ENCODE assay signal across 8 mouse cellular contexts in the genomic region with DNA sequence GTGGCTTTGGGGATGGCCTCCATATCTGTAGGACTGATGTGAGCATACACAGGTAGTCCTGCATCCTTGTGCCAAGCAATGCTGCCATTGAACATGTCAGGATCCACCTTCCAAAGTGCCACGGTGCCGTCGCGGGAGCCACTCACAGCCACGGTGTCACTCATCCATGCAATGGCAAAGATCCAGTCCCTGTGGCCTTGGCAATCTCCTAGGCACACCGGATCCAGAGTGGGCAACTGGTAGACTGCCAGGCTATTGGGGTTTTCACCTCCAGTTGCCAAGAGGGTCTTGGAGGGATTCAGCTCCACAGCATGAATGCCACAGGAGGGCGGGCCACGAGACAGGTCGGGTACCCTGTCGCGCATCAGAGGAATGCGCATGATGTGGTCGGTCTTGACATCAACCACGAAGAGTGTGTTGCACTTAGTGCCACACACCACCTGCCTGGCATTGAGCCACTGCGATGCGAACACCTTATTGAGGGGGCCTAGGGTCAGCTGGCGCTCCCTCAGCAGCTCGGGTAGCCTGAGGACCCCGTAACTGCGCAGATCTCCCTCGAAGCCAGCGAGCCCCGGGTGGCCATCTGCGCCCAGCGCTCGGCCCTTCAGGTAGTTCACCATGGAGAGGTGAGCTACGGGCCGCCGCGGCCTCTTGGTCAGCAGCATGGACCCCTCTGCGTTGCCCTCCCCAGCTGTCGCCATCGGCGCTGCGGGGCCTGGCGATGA. TPM values are rescaled to one million over a fixed set of nuclear protein-coding genes. Genes with fewer than 3 reads are reported as not detected.
DNase-seq lines count a peak whose midpoint lies in the region; ATAC-seq lines count a peak whose summit lies in the region.

No protein-coding gene starts in this region.

- H3K27ac ChIP-seq in hindbrain, embryonic 13.5 days = peak overlapping the region; percentile 55; the same call in 1 of the 2 replicates
- no peak overlapping the region for H3K27ac ChIP-seq in liver, embryonic 15.5 days (replicated peaks)

- no peaks in the 10 kb centered on the region for H3K36me3 ChIP-seq in hindbrain, embryonic 13.5 days
- no peaks in the 10 kb centered on the region for H3K36me3 ChIP-seq in liver, embryonic 15.5 days (replicated peaks)

- H3K4me1 ChIP-seq in hindbrain, embryonic 13.5 days (replicated peaks) = no peaks in the 10 kb centered on the region
- H3K4me1 ChIP-seq in liver, embryonic 15.5 days (replicated peaks) = no peaks in the 10 kb centered on the region

- peak; percentile 6 for ATAC-seq in hindbrain, embryonic 13.5 days (ENCODE audit: low FRiP score)
- no peak for ATAC-seq in liver, embryonic 15.5 days (ENCODE audit: insufficient read depth)

- peak overlapping the region; percentile 76 for H3K9ac ChIP-seq in hindbrain, embryonic 13.5 days
- no peak overlapping the region for H3K9ac ChIP-seq in liver, embryonic 15.5 days

- H3K27me3 ChIP-seq in hindbrain, embryonic 13.5 days = no peaks in the 10 kb centered on the region
- no peaks in the 10 kb centered on the region for H3K27me3 ChIP-seq in liver, embryonic 15.5 days

- 40% methylated on average over 31 of the region's 36 CpGs for WGBS in hindbrain, embryonic 13.5 days
- WGBS in liver, embryonic 15.5 days (ENCODE audit: insufficient replicate concordance) = 33% methylated on average over 36 of the region's 36 CpGs

- DNase-seq in adrenal gland, postnatal 14 days = peak; percentile 4
- no peak for DNase-seq in adrenal gland, postnatal 10 days
- peak; percentile 3 for DNase-seq in retina, postnatal 1 day
- no peak for DNase-seq in retina, embryonic 14.5 days (ENCODE audit: low spot score)
- DNase-seq in urinary bladder, postnatal 10 days (ENCODE audit: low spot score) = no peak
- no peak for DNase-seq in adrenal gland, adult 8-10 months

- peak overlapping the region; percentile 66 for H3K4me2 ChIP-seq in hindbrain, embryonic 13.5 days
- peak overlapping the region; percentile 65 for H3K4me2 ChIP-seq in liver, embryonic 15.5 days

- peak overlapping the region; percentile 50 for H3K4me3 ChIP-seq in hindbrain, embryonic 13.5 days
- H3K4me3 ChIP-seq in liver, embryonic 15.5 days (replicated peaks) = peak overlapping the region; percentile 35

- H3K9me3 ChIP-seq in hindbrain, embryonic 13.5 days = no peaks in the 10 kb centered on the region
- no peaks in the 10 kb centered on the region for H3K9me3 ChIP-seq in liver, embryonic 15.5 days (replicated peaks)

RNA-seq across cellular contexts. Expression of a gene that starts 0.8 kb away (rescaled TPM):
- total RNA-seq in adrenal gland, postnatal 14 days (2021) = 3.4 and 3.8 TPM in 2 replicates
- total RNA-seq in adrenal gland, postnatal 10 days (2021) = 1 to 10 TPM; 3.6 to 5.2 TPM
- 8.9 and 10.7 TPM in 2 replicates for polyA plus RNA-seq in hindbrain, embryonic 13.5 days (2015; fragmentation: Nextera tagmentation; extraction: Ambion mirVana)
- polyA plus RNA-seq in liver, embryonic 15.5 days (2015; fragmentation: Nextera tagmentation; extraction: Ambion mirVana) = 0.85 and 0.93 TPM in 2 replicates
- total RNA-seq in adrenal gland, adult 8-10 months (2022) = 1 to 10 TPM; 4.2 to 7.4 (median 5.4) TPM

Comparison
In these comparisons a context has a peak if more than half of its experiments do, and no peak if none do; other contexts are left out.
1. DNase-seq: peak in adrenal gland, postnatal 14 days (single experiment) and retina, postnatal 1 day (single experiment); none in adrenal gland, postnatal 10 days (single experiment), retina, embryonic 14.5 days (single experiment), urinary bladder, postnatal 10 days (single experiment) and adrenal gland, adult 8-10 months (single experiment).